Mouse (Mus musculus): ENCODE data around the gene Hdac4.
A peak's percentile ranks its signal among the peaks of the same experiment; 100 is the strongest.

Hdac4 gene

DNA sequence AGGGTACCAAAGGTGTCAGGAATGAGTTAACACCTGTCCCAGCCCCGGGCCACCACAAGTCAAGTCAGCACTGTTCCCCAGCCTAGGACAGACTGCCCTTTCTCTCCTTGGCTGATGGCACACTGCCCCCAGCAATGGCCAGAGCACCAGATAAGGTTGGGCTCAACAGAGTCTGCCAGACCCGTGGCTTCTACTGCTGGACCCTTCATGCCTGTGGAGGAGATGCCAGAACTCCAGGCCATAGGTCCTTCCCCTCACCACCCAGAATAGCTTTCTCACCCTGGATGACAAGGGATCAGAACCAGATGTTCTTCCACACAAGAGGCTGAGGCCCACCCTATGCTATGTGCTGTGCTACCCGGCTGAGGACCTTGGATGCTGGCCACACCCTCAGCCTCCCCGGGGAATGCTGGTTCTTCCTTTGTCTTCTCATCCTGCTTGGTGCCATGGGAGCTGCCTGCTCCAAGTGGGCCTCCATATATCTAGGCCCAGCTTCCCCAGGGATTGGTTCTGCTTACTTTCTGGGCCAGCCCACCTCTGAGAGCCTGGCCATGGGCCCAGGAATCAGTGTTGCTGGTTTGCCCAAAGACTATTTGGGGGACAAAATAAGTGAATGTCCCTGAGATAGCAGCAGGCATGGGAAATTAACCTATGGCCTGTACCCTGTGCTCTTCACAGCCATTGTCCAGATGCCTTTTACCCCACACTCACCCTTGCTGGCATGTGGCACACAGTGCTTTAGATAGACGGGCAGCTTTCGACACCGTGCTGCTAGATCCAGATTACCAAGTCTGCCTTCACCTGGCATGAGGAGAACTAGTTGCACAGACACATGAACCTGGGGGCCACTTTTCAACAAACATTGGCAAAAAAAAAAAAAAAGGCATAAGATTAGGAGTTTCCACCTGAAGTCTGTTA, 273.0 kb downstream of the Hdac4 start:
- DNase-seq (ENCODE audit: low spot score in 2 of 2): no peak

DNA sequence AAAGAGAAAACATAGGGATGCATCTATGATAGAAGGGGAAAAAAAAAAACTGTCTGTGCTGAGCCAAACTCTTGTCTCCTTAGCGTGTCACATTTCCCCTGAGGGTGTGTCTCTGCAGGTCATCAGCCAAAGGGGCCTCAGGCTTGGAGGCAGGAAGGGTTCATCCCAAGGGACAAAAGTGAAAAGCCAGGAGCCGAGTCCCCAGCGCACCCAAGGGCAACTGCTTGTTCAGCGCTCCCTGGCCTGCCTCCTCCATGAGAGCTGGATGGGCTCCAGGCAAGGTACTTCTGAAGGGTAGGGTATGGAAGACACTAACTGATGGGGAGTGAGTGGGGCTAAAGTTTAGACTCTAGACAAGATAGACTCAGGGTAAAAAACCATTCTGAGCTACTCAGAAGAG, 273.8 kb downstream of the Hdac4 start:
- no peak for DNase-seq (ENCODE audit: low spot score in 2 of 2)

DNA sequence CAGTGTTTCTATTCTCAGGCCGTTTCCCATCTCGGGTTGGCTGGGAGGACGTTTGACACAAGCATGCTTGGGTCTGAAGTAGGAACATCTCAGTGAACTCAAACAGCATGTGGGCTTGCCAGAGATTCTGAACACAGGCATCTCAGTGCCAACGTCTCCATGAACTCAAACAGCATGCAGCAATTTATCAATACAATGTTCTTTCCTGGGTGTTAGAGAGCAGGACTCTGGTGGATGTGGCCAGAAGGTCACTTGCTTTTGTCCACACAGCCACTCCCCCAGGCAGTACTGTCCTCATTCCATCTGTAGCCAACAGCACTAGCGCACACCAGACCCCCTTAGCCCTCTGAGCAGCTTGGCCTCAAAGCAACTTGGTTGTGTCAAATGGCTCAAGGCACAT, 274.2 kb downstream of the Hdac4 start:
- DNase-seq (ENCODE audit: low spot score in 2 of 2): no peak

DNA sequence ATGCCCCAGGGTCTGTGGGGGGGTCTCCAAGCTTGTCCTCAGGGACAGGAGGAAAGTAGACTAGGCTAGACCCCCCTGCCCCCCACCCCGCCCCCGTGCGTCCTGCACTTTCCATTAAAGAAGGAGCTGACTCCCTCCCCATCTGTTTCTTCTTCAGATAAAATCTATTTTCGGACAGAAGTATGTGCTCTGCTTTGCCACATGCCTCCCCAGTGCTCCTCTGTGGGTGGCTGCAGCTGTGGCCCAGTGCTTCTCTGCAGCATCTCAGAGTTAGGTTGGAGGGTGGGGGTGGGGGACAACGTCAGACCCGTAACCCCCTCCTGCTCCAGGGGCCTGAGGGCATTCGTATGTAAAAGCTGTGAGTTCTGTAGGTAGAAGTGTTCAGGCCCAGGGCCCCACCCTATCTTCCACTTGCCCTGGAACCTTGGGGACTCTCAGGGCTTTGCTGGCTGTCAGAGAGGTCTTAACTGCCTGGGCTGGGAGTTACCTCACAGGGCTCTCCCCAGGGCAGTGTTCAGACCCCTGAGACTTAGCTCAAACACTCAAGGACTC, 275.4 kb downstream of the Hdac4 start:
- DNase-seq (ENCODE audit: low spot score in 2 of 2): no peak

GRCm38 (mm10) chr1:91918257-91918800, 277.2 kb downstream of the Hdac4 start:
- DNase-seq (ENCODE audit: low spot score in 2 of 2): no peak

GRCm38 (mm10) chr1:91917596-91917995, 277.9 kb downstream of the Hdac4 start:
- DNase-seq (ENCODE audit: low spot score in 2 of 2): no peak

GRCm38 (mm10) chr1:91915961-91916360, 279.5 kb downstream of the Hdac4 start:
- no peak for DNase-seq (ENCODE audit: low spot score in 2 of 2)

DNA sequence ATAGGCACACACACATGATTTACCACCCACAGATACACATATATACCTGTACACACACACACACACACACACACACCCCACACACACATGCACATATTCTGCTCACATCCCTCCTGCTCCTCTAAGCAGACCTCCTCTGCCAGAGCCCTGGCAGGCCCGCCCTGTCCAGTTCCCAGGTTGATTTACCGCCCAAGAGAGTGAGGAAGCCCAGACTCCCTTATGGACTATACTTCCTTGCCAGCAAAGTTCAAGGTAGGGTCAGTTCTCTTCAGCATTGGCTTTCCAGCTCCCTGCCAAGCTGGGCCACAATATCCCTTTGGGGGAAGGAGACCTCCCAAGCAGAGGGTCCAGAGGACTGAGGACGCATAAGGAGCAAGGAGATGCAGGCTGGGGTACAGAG, 280.9 kb downstream of the Hdac4 start:
- DNase-seq (ENCODE audit: low spot score in 2 of 2): no peak

GRCm38 (mm10) chr1:91913850-91914249, 281.6 kb downstream of the Hdac4 start:
- no peak for DNase-seq (ENCODE audit: low spot score in 2 of 2)

GRCm38 (mm10) chr1:91912227-91913119, 283.0 kb downstream of the Hdac4 start:
- no peak for DNase-seq (ENCODE audit: low spot score in 2 of 2)

GRCm38 (mm10) chr1:91905268-91905667, 290.2 kb downstream of the Hdac4 start:
- no peak for DNase-seq (ENCODE audit: low spot score in 2 of 2)

- DNase-seq (ENCODE audit: low spot score in 2 of 2): no peak
These were observed 292.1 kb downstream of the Hdac4 start for GRCm38 (mm10) chr1:91903241-91903981.

- no peak for DNase-seq (ENCODE audit: low spot score in 2 of 2)
These were observed 298.4 kb downstream of the Hdac4 start for GRCm38 (mm10) chr1:91897078-91897477.

DNA sequence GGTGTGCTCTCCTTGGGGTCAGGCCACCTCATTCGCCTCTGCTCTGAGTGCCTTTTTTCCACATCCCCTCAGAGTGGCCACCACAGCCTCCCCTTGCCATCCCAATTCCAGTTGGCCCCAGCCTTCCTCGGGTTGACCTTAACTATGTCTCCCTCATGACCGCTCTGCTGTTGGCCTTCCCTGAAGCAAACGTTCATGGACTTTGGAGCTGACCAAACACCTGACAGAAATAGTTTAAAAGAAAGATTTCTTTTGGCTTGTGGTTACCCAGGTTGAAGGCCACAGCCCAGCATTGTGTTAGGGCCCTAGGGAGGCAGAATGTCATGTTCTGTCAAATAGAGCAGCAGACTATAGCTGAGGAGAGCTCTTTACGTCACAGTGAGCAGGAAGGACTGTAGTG, 301.2 kb downstream of the Hdac4 start:
- DNase-seq (ENCODE audit: low spot score in 2 of 2): no peak

- no peak for DNase-seq (ENCODE audit: low spot score in 2 of 2)
These were observed 301.9 kb downstream of the Hdac4 start for GRCm38 (mm10) chr1:91893598-91893997.

GRCm38 (mm10) chr1:91883115-91883514, 312.4 kb downstream of the Hdac4 start:
- no peak for DNase-seq (ENCODE audit: low spot score in 2 of 2)

- no peak for DNase-seq (ENCODE audit: low spot score in 2 of 2)
These were observed 314.6 kb downstream of the Hdac4 start for GRCm38 (mm10) chr1:91880899-91881298.

DNA sequence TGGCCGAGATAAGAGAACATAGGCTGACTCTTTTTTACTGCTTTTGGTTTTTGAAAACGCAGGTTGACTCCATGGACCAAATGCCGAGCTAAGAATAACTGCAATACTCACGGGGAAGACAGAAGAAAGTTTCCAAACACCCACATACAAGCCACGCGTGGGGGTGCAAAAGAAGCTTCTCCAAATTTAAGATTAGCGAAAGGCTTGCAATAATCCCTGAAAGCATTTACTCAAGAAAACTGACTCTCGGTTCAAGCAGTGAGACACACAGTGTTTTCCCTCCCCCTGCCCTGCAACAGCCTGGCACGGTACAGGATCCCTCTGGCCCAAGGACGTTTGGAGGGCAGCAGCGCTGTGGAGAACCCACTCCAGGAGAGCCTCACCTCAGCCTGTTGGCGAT, 315.3 kb downstream of the Hdac4 start:
- DNase-seq (ENCODE audit: low spot score in 2 of 2): peak in 1 of 2 experiments; percentile 21
